Comparison of ENCODE assay signal across 20 mouse cellular contexts in the genomic region with DNA sequence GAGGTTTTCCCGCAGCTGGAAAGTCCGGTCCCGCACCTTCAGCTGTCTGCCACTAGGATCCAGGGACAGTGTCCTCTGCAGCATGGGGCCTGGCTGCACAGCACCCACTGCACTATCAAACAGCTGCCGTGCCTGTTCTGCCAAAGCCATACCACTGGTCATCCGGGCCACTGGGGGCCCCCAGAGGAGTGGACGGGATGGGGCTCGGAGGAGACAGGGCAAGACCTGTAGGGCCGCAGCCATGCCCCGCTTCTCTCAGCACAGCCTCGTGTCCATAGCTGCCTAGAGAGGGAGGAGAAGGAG. TPM values are rescaled to one million over a fixed set of nuclear protein-coding genes. Genes with fewer than 3 reads are reported as not detected.
DNase-seq lines count a peak whose midpoint lies in the region; ATAC-seq and TF ChIP-seq lines count a peak whose summit lies in the region.
"Had no signal": no experiment of that assay in that cellular context is flagged by ENCODE, and none has a peak within 500 bp of the region (broad histone marks: within the 10 kb centered on the region; RNA-seq: fewer than 3 reads in every experiment).

No protein-coding gene starts in this region.

- H3K4me2 ChIP-seq in forebrain, embryonic 11.5 days (ENCODE audit: low read depth, low read length, severe bottlenecking), result no peak overlapping the region
- H3K4me2 ChIP-seq in kidney, embryonic 14.5 days (replicated peaks; ENCODE audit: low read depth, low read length), result no peak overlapping the region
- H3K4me2 ChIP-seq in liver, embryonic 13.5 days, result peak overlapping the region; percentile 51
- H3K4me2 ChIP-seq: embryonic facial prominence, embryonic 12.5 days; heart, embryonic 12.5 days; limb, embryonic 13.5 days; midbrain, embryonic 12.5 days; neural tube, embryonic 12.5 days had no signal

- H3K9ac ChIP-seq in forebrain, embryonic 11.5 days (ENCODE audit: low read length), result no peak overlapping the region
- no peak overlapping the region for H3K9ac ChIP-seq in kidney, embryonic 14.5 days (ENCODE audit: low read depth, low read length)
- peak overlapping the region; percentile 56 for H3K9ac ChIP-seq in liver, embryonic 13.5 days
- H3K9ac ChIP-seq: embryonic facial prominence, embryonic 12.5 days; heart, embryonic 12.5 days; limb, embryonic 13.5 days; midbrain, embryonic 12.5 days; neural tube, embryonic 12.5 days had no signal

- no peak overlapping the region for H3K4me3 ChIP-seq in forebrain, embryonic 10.5 days
- no peak overlapping the region for H3K4me3 ChIP-seq in forebrain, embryonic 11.5 days (ENCODE audit: low read depth, low read length)
- H3K4me3 ChIP-seq in kidney, embryonic 14.5 days (ENCODE audit: low read length), result no peak overlapping the region
- H3K4me3 ChIP-seq in E14TG2a.4 (replicated peaks; ENCODE audit: low read length), result peak overlapping the region; percentile 23; the same call in 1 of the 2 replicates
- H3K4me3 ChIP-seq in liver, embryonic 13.5 days (replicated peaks), result peak overlapping the region; percentile 46
- H3K4me3 ChIP-seq: embryonic facial prominence, embryonic 12.5 days; heart, embryonic 12.5 days; layer of hippocampus, adult 2 months; left cerebral cortex, adult 2 months; limb, embryonic 13.5 days; midbrain, embryonic 12.5 days; neural tube, embryonic 12.5 days had no signal

- 0 out of 2 replicates have a peak overlapping the region, but pooled peaks have one; percentile 72 for H3K27ac ChIP-seq in forebrain, embryonic 10.5 days
- no peak overlapping the region for H3K27ac ChIP-seq in forebrain, embryonic 11.5 days (ENCODE audit: low read depth, low read length)
- H3K27ac ChIP-seq in kidney, embryonic 14.5 days (ENCODE audit: low read depth, low read length), result no peak overlapping the region
- peak overlapping the region; percentile 75 for H3K27ac ChIP-seq in liver, embryonic 13.5 days
- H3K27ac ChIP-seq: embryonic facial prominence, embryonic 12.5 days; layer of hippocampus, adult 2 months; left cerebral cortex, adult 2 months; limb, embryonic 13.5 days; midbrain, embryonic 12.5 days; neural tube, embryonic 12.5 days had no signal

- no peak for ATAC-seq in forebrain, embryonic 11.5 days (replicated peaks; ENCODE audit: low FRiP score)
- ATAC-seq in kidney, embryonic 14.5 days (ENCODE audit: low FRiP score, low TSS enrichment), result no peak
- 0 out of 2 replicates have a peak, but pooled peaks have one; percentile 3 for ATAC-seq in liver, embryonic 13.5 days (ENCODE audit: low read depth)

- DNase-seq in forebrain, embryonic 10.5 days (ENCODE audit: extremely low spot score, low spot score), result no peak
- no peak for DNase-seq in forebrain, embryonic 11.5 days (ENCODE audit: low spot score)
- peak; percentile 68 for DNase-seq in kidney, adult 18-20 months
- no peak for DNase-seq in liver, embryonic 13.5 days
- DNase-seq in adrenal gland, adult (ENCODE audit: inconsistent age in 2 of 2, low spot score in 1 of 2), result no peak
- no peak for DNase-seq in left cerebral cortex, adult 9 months (ENCODE audit: low spot score in 2 of 2)
- DNase-seq: adrenal gland, postnatal 14 days; cerebellum, postnatal 25 days; gastrocnemius, postnatal 25 days; retina, postnatal 1 day; thymus, postnatal 36 days had no signal

- peaks cover 27% of the 10 kb centered on the region for H3K36me3 ChIP-seq in forebrain, embryonic 10.5 days (replicated peaks)
- H3K36me3 ChIP-seq in forebrain, embryonic 11.5 days (ENCODE audit: control insufficient read depth, insufficient read depth, low read length), result no peaks in the 10 kb centered on the region; the same call in 1 of the 2 replicates
- no peaks in the 10 kb centered on the region for H3K36me3 ChIP-seq in kidney, embryonic 14.5 days (ENCODE audit: control insufficient read depth, insufficient read depth, low read length)
- H3K36me3 ChIP-seq in E14TG2a.4 (ENCODE audit: insufficient read depth, low read length), result peaks cover 15% of the 10 kb centered on the region
- H3K36me3 ChIP-seq in liver, embryonic 13.5 days, result peaks cover 12% of the 10 kb centered on the region
- H3K36me3 ChIP-seq: embryonic facial prominence, embryonic 12.5 days; heart, embryonic 12.5 days; limb, embryonic 13.5 days had no signal

- 87% methylated on average over 10 of the region's 10 CpGs for WGBS in forebrain, embryonic 10.5 days
- WGBS in forebrain, embryonic 11.5 days, result 79% methylated on average over 10 of the region's 10 CpGs
- WGBS in kidney, embryonic 14.5 days, result 87% methylated on average over 10 of the region's 10 CpGs
- WGBS in liver, embryonic 13.5 days (ENCODE audit: insufficient replicate concordance), result 75% methylated on average over 10 of the region's 10 CpGs

- TF ChIP-seq CTCF in E14TG2a.4 (conservative IDR thresholded peaks at IDR 0.05; ENCODE audit: low read length), result no peak

- H3K9me3 ChIP-seq in forebrain, embryonic 10.5 days, result no peaks in the 10 kb centered on the region
- H3K9me3 ChIP-seq in forebrain, embryonic 11.5 days (ENCODE audit: control insufficient read depth, low read length), result no peaks in the 10 kb centered on the region
- H3K9me3 ChIP-seq in kidney, embryonic 14.5 days (ENCODE audit: control insufficient read depth, low read length), result no peaks in the 10 kb centered on the region
- H3K9me3 ChIP-seq in E14TG2a.4 (ENCODE audit: low read length), result no peaks in the 10 kb centered on the region
- H3K9me3 ChIP-seq in liver, embryonic 13.5 days (replicated peaks), result no peaks in the 10 kb centered on the region
- H3K9me3 ChIP-seq: embryonic facial prominence, embryonic 12.5 days; heart, embryonic 12.5 days; limb, embryonic 13.5 days; midbrain, embryonic 12.5 days; neural tube, embryonic 12.5 days had no signal

- no peaks in the 10 kb centered on the region for H3K27me3 ChIP-seq in forebrain, embryonic 10.5 days (ENCODE audit: poor library complexity, severe bottlenecking)
- no peaks in the 10 kb centered on the region for H3K27me3 ChIP-seq in forebrain, embryonic 11.5 days (ENCODE audit: control insufficient read depth, insufficient read depth, low read length)
- no peaks in the 10 kb centered on the region for H3K27me3 ChIP-seq in kidney, embryonic 14.5 days (ENCODE audit: control insufficient read depth, insufficient read depth, low read length)
- no peaks in the 10 kb centered on the region for H3K27me3 ChIP-seq in E14TG2a.4 (ENCODE audit: insufficient read depth, low read length)
- H3K27me3 ChIP-seq in liver, embryonic 13.5 days, result 0 out of 2 replicates have a peak, but pooled peaks cover 4% of the 10 kb centered on the region
- H3K27me3 ChIP-seq: embryonic facial prominence, embryonic 12.5 days; midbrain, embryonic 12.5 days; neural tube, embryonic 12.5 days had no signal

- H3K4me1 ChIP-seq in forebrain, embryonic 10.5 days, result peaks cover 44% of the 10 kb centered on the region
- H3K4me1 ChIP-seq in forebrain, embryonic 11.5 days (replicated peaks; ENCODE audit: control insufficient read depth, insufficient read depth, low read length), result peaks cover 6% of the 10 kb centered on the region; the same call in 1 of the 2 replicates
- no peaks in the 10 kb centered on the region for H3K4me1 ChIP-seq in kidney, embryonic 14.5 days (ENCODE audit: control insufficient read depth, insufficient read depth, low read length)
- H3K4me1 ChIP-seq in E14TG2a.4 (replicated peaks; ENCODE audit: low read depth, low read length), result peaks cover 49% of the 10 kb centered on the region
- H3K4me1 ChIP-seq in liver, embryonic 13.5 days (replicated peaks), result peaks cover 22% of the 10 kb centered on the region
- H3K4me1 ChIP-seq: embryonic facial prominence, embryonic 12.5 days had no signal

RNA-seq across cellular contexts. Expression of gene Glyctk, which starts 0.4 kb away (rescaled TPM):
- polyA plus RNA-seq in forebrain, embryonic 10.5 days (2016; fragmentation: Nextera tagmentation; extraction: Ambion mirVana), result 6.8 and 8.0 TPM in 2 replicates
- polyA plus RNA-seq in forebrain, embryonic 11.5 days (2014; fragmentation: Nextera tagmentation; extraction: Ambion mirVana), result 9.8 and 10.2 TPM in 2 replicates
- polyA plus RNA-seq in kidney, embryonic 14.5 days (2014; fragmentation: Nextera tagmentation; extraction: Ambion mirVana), result 1.3 and 4.2 TPM in 2 replicates
- 14.8 and 15.5 TPM in 2 replicates for polyA plus RNA-seq in liver, embryonic 13.5 days (2015; fragmentation: Nextera tagmentation; extraction: Ambion mirVana)

RNA-seq across cellular contexts. Expression of gene Wdr82, which starts 13.2 kb away (rescaled TPM):
- polyA plus RNA-seq in forebrain, embryonic 10.5 days (2016; fragmentation: Nextera tagmentation; extraction: Ambion mirVana), result 28.3 and 30.2 TPM in 2 replicates
- polyA plus RNA-seq in forebrain, embryonic 11.5 days (2014; fragmentation: Nextera tagmentation; extraction: Ambion mirVana), result 33.5 and 34.6 TPM in 2 replicates
- polyA plus RNA-seq in kidney, embryonic 14.5 days (2014; fragmentation: Nextera tagmentation; extraction: Ambion mirVana), result 27.1 and 38.1 TPM in 2 replicates
- polyA plus RNA-seq in liver, embryonic 13.5 days (2015; fragmentation: Nextera tagmentation; extraction: Ambion mirVana), result 7.8 and 7.9 TPM in 2 replicates

RNA-seq across cellular contexts. Expression of gene Ppm1m, which starts 42.0 kb away (rescaled TPM):
- polyA plus RNA-seq in forebrain, embryonic 10.5 days (2016; fragmentation: Nextera tagmentation; extraction: Ambion mirVana), result 42.0 and 50.7 TPM in 2 replicates
- 37.5 and 40.9 TPM in 2 replicates for polyA plus RNA-seq in forebrain, embryonic 11.5 days (2014; fragmentation: Nextera tagmentation; extraction: Ambion mirVana)
- 36.4 and 43.1 TPM in 2 replicates for polyA plus RNA-seq in kidney, embryonic 14.5 days (2014; fragmentation: Nextera tagmentation; extraction: Ambion mirVana)
- polyA plus RNA-seq in liver, embryonic 13.5 days (2015; fragmentation: Nextera tagmentation; extraction: Ambion mirVana), result 10.0 and 12.1 TPM in 2 replicates

RNA-seq across cellular contexts. Expression of gene Twf2, which starts 45.3 kb away (rescaled TPM):
- 70.9 and 71.8 TPM in 2 replicates for polyA plus RNA-seq in forebrain, embryonic 10.5 days (2016; fragmentation: Nextera tagmentation; extraction: Ambion mirVana)
- polyA plus RNA-seq in forebrain, embryonic 11.5 days (2014; fragmentation: Nextera tagmentation; extraction: Ambion mirVana), result 61.3 and 65.5 TPM in 2 replicates
- 77.9 and 80.8 TPM in 2 replicates for polyA plus RNA-seq in kidney, embryonic 14.5 days (2014; fragmentation: Nextera tagmentation; extraction: Ambion mirVana)
- polyA plus RNA-seq in liver, embryonic 13.5 days (2015; fragmentation: Nextera tagmentation; extraction: Ambion mirVana), result 25.6 and 26.3 TPM in 2 replicates

Comparison
In these comparisons a context has a peak if more than half of its experiments do, and no peak if none do; other contexts are left out.
1. H3K27ac ChIP-seq: peak in forebrain, embryonic 10.5 days (single experiment) and liver, embryonic 13.5 days (single experiment); none in forebrain, embryonic 11.5 days (single experiment) and kidney, embryonic 14.5 days (single experiment).
2. H3K4me3 ChIP-seq: peak in E14TG2a.4 (single experiment) and liver, embryonic 13.5 days (single experiment); none in forebrain, embryonic 10.5 days (single experiment), forebrain, embryonic 11.5 days (single experiment) and kidney, embryonic 14.5 days (single experiment).